Mouse (Mus musculus): ENCODE measurements around the gene Tmem211. TPM values are rescaled to one million over a fixed set of nuclear protein-coding genes. Genes with fewer than 3 reads are reported as not detected.

The Tmem211 gene
- total and polyA plus RNA-seq, 3 experiments = not detected

GRCm38 (mm10) chr5:113216328-113216960 lies 10.3 kb upstream of the Tmem211 start:
- no peaks in the 10 kb centered on the region for H3K36me3 ChIP-seq (replicated peaks in 1 of 2; ENCODE audit: control insufficient read depth in 1 of 2, insufficient read depth in 1 of 2, low read length in 1 of 2)
- no peak overlapping the region for H3K9ac ChIP-seq (ENCODE audit: insufficient read depth, low read depth)
- no peak overlapping the region for H3K4me3 ChIP-seq (replicated peaks in 1 of 3; ENCODE audit: low read depth in 2 of 3, low read length in 2 of 3, poor library complexity in 1 of 3)
- no peaks in the 10 kb centered on the region for H3K4me1 ChIP-seq (ENCODE audit: control insufficient read depth in 1 of 2, insufficient read depth in 2 of 2)
- H3K27me3 ChIP-seq (replicated peaks) = peaks cover 38% of the 10 kb centered on the region
- no peaks in the 10 kb centered on the region for H3K79me2 ChIP-seq (replicated peaks; ENCODE audit: control insufficient read depth, extremely low read depth, insufficient read depth, poor library complexity, severe bottlenecking)
- dilution Hi-C loops (cut with MboI; ENCODE audit: extremely low pct_ligation_motif_present, extremely low pct_unique_long_range_greater_than_20kb, low sequenced_read_pairs) = no loop called here
- in situ Hi-C loops (cut with MboI; ENCODE audit: low pct_ligation_motif_present, low pct_unique_long_range_greater_than_20kb, low sequenced_read_pairs) = no loop called here
- peaks cover 10% of the 10 kb centered on the region for H3K9me3 ChIP-seq (replicated peaks; ENCODE audit: low read length)
- H3K27ac ChIP-seq (ENCODE audit: insufficient read depth, low read depth) = no peak overlapping the region
- TF ChIP-seq POLR2A (IDR thresholded peaks at IDR 0.05; ENCODE audit: low read depth, low read length) (no peak), MAFK (IDR thresholded peaks at IDR 0.05; ENCODE audit: insufficient replicate concordance, low read length) (no peak), RAD21 (IDR thresholded peaks at IDR 0.05; ENCODE audit: low read depth, low read length) (no peak), BHLHE40 (IDR thresholded peaks at IDR 0.05; ENCODE audit: low read depth, low read length) (no peak), HCFC1 (IDR thresholded peaks at IDR 0.05; ENCODE audit: low read depth, low read length) (no peak), JUND (conservative IDR thresholded peaks at IDR 0.05; ENCODE audit: low read depth, low read length) (no peak), ZKSCAN1 (IDR thresholded peaks at IDR 0.05; ENCODE audit: borderline replicate concordance, low read depth, low read length) (no peak), SMC3 (IDR thresholded peaks at IDR 0.05; ENCODE audit: low read depth, low read length) (no peak), USF2 (conservative IDR thresholded peaks at IDR 0.05; ENCODE audit: low read depth, low read length) (no peak), ETS1 (conservative IDR thresholded peaks at IDR 0.05; ENCODE audit: low read depth, low read length) (no peak), CTCF (conservative IDR thresholded peaks at IDR 0.05 in 1 of 2, IDR thresholded peaks at IDR 0.05 in 1 of 2; ENCODE audit: low read depth in 2 of 2, low read length in 2 of 2) (no peak), GABPA (IDR thresholded peaks at IDR 0.05; ENCODE audit: insufficient replicate concordance, low read depth, low read length) (no peak), UBTF (IDR thresholded peaks at IDR 0.05; ENCODE audit: low read depth, low read length) (no peak), MAX (IDR thresholded peaks at IDR 0.05; ENCODE audit: low read length) (no peak), CHD2 (IDR thresholded peaks at IDR 0.05; ENCODE audit: low read length) (no peak), SIN3A (IDR thresholded peaks at IDR 0.05; ENCODE audit: low read length) (no peak), ZNF384 (IDR thresholded peaks at IDR 0.05; ENCODE audit: low read depth, low read length) (no peak)
- H3K4me2 ChIP-seq (ENCODE audit: insufficient read depth, low read depth, poor library complexity, severe bottlenecking) = no peak overlapping the region
- DNase-seq (ENCODE audit: extremely low read depth) = no peak

DNA sequence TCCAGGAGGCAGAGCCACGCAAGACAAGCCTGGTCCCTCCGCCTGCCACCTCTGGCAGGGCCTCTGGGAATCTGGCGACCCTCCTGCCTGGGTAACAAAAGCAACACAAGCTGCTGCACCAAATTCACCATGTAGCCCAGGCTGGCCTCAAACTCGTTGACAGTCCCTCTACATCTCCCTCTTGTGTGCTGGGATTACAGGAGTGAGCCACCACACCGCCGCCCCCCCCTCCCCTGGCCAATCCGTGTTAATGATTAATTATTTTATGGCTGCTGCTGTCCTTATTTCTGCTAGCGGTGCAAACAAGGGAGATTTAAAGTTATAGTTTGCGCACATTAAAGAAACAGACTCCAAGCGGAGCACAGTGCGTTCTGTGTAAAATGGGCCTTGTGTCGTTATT lies 9.6 kb upstream of the Tmem211 start:
- Histone ChIP-seq H3K79me2 (replicated peaks; ENCODE audit: control insufficient read depth, extremely low read depth, insufficient read depth, poor library complexity, severe bottlenecking) (no peaks in the 10 kb centered on the region), H3K36me3 (replicated peaks in 1 of 2; ENCODE audit: control insufficient read depth in 1 of 2, insufficient read depth in 1 of 2, low read length in 1 of 2) (no peaks in the 10 kb centered on the region), H3K4me2 (ENCODE audit: insufficient read depth, low read depth, poor library complexity, severe bottlenecking) (no peak overlapping the region), H3K4me3 (replicated peaks in 1 of 3; ENCODE audit: low read depth in 2 of 3, low read length in 2 of 3, poor library complexity in 1 of 3) (no peak overlapping the region), H3K9ac (ENCODE audit: insufficient read depth, low read depth) (no peak overlapping the region), H3K27me3 (replicated peaks) (peaks cover 33% of the 10 kb centered on the region), H3K9me3 (replicated peaks; ENCODE audit: low read length) (peaks cover 10% of the 10 kb centered on the region), H3K27ac (ENCODE audit: insufficient read depth, low read depth) (no peak overlapping the region), H3K4me1 (ENCODE audit: control insufficient read depth in 1 of 2, insufficient read depth in 2 of 2) (no peaks in the 10 kb centered on the region)
- dilution Hi-C loops (cut with MboI; ENCODE audit: extremely low pct_ligation_motif_present, extremely low pct_unique_long_range_greater_than_20kb, low sequenced_read_pairs) (no loop called here), in situ Hi-C loops (cut with MboI; ENCODE audit: low pct_ligation_motif_present, low pct_unique_long_range_greater_than_20kb, low sequenced_read_pairs) (no loop called here)
- TF ChIP-seq MEF2A (IDR thresholded peaks at IDR 0.05; ENCODE audit: borderline replicate concordance, low read depth, low read length) = no peak
- TF ChIP-seq BHLHE40 (IDR thresholded peaks at IDR 0.05; ENCODE audit: low read depth, low read length) = no peak
- no peak for TF ChIP-seq USF2 (conservative IDR thresholded peaks at IDR 0.05; ENCODE audit: low read depth, low read length)
- no peak for TF ChIP-seq TBP (conservative IDR thresholded peaks at IDR 0.05; ENCODE audit: low read depth, low read length)
- TF ChIP-seq GABPA (IDR thresholded peaks at IDR 0.05; ENCODE audit: insufficient replicate concordance, low read depth, low read length) = no peak
- TF ChIP-seq NRF1 (IDR thresholded peaks at IDR 0.05; ENCODE audit: low read depth, low read length) = no peak
- TF ChIP-seq JUN (IDR thresholded peaks at IDR 0.05; ENCODE audit: insufficient read depth, low read depth, low read length) = no peak
- TF ChIP-seq SMC3 (IDR thresholded peaks at IDR 0.05; ENCODE audit: low read depth, low read length) = no peak
- TF ChIP-seq MYC (IDR thresholded peaks at IDR 0.05; ENCODE audit: low read depth, low read length) = no peak
- DNase-seq (ENCODE audit: extremely low read depth) = no peak
